Mouse (Mus musculus) embryo, embryonic 11.5 days (tissue): Measurements from ENCODE around the gene Dct.
A peak's percentile ranks its signal among the peaks of the same experiment; 100 is the strongest.

Source experiments
- DNase-seq: peaks from one replicate; pipeline ENCODE4 v3.0.0-alpha.2; 2012; ENCODE audit warnings: low read depth, low spot score

Dct gene

GRCm38 (mm10) chr14:118051975-118052630 is at the start of gene Dct:
Gene Dct, minus strand, starts transcription at chr14:118052244.
- DNase-seq = no peak

- DNase-seq = no peak
Observed at GRCm38 (mm10) chr14:118101227-118101990, 49.4 kb upstream of the Dct start.

DNA sequence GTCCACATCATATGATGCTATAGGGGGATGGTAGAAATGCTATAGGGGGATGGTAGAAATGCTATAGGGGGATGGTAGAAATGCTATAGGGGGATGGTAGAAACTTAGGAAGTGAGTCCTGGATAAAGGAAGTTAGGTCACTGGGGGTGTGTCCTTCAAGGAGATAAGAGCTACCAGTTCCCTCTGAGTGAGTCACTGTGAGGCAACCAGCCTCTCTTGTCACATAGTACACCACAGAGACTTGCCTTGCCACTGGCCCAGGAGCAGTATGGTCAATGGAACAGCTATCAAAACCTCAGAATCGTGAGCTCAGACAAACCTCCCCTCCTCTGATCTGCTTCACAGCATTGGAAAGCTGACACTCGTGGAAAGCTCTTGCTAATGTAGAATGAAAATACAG is 46.2 kb upstream of the Dct start:
- no peak for DNase-seq

GRCm38 (mm10) chr14:118089806-118090392 is 37.9 kb upstream of the Dct start:
- peak; percentile 11 for DNase-seq

DNA sequence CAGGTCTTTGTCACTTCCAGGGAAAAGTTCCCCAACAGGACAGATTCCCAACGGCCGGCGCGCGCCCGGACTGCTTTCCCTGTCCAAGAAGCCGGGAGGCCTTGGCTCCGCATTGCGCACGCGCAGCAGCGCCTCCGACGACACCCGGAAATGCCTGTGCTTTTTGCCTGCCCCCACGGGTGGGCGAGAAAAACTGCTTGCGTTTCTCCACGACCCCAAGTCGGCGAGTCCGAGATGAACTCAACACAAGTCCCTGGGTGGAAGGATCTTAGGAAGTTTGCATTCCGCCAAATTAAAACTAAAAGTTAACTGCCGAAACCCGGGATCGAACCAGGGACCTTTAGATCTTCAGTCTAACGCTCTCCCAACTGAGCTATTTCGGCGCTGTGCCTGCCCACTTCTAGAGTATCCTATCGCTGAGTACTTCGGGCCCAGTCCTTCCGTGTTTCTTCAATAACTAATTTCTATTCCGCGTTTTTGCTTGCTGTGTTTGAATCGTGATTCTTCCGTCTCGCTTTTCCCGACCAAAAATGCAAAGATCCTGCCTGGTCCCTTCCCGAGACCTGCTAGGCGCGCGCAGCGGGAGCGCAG is 37.3 kb upstream of the Dct start:
- DNase-seq = peak; percentile 84

GRCm38 (mm10) chr14:118088437-118089207 is 36.6 kb upstream of the Dct start:
- DNase-seq = no peak

- no peak for DNase-seq
Observed at GRCm38 (mm10) chr14:118086271-118087035, 34.4 kb upstream of the Dct start.

- DNase-seq = no peak
Observed at GRCm38 (mm10) chr14:118083851-118084250, 31.8 kb upstream of the Dct start.

DNA sequence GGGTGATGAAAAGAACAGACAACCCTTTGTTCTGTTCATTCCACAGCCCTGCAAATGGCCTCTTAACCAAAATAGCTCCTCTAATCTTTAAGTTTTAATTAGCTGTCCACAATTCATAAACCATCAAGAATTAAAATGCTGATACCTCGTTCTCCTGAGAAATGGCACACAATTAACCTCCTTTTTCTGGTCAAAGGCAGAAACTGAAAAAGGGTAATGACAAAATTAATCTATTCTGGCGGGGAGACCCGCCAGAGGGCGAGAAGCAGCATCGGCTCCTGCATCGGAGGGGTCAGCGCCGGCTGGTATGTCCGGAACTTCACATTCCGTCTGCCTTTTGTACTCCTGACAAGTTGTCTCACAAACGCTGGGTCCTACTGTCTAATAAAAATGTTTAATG is 28.6 kb upstream of the Dct start:
- DNase-seq = no peak

DNA sequence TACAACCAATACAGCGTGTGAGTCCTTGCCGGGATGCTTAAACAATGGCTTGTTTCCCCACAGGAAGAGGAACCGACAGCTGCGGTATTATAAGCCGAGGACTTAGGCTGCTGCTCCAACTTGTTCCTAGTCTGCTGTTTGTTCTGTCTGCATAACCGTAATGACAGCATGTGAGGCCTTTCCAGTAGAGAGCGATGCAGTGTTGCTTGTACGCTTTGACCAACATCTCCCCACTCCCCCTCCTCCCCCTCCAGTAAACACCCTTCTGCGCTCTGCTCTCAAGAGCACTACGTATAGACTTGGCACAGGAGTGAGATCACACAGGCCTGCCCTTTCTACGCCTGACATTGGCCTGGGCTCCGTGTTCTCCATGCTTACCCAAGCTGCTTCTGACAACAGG is 18.1 kb upstream of the Dct start:
- no peak for DNase-seq

GRCm38 (mm10) chr14:118069439-118070079 is 17.5 kb upstream of the Dct start:
- DNase-seq = no peak

DNA sequence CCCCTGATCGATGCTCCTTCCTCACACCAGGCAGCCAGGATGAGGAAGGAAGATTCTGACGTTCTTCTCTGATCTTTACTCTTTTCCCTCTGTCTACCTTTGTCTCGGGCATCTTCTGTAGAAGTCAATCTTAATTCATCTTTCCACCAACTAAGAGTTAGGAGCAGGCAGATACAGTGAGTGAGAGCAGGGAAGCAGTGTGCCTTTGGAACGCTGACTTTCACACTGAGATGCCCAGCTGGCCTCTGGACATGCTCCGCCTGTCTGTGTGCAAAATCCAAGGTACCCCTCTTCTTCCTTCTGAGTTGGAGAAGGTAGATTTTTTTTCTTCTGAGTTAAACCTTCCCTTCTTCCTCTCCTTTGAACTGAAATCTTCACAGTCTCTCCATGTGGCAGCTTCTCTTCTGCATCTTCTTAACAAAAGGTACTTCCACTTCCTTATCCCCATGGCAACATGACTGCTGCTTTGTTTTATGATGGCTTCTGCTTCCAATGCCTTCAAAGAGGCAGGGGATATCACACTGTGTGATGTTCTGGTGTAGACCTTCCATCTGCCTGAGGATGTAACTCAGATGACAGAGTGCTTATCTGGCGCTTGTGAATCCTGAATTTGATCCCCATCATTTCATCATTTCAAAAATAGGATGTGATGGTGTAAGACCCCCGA is 9.9 kb upstream of the Dct start:
- DNase-seq = no peak

GRCm38 (mm10) chr14:118058581-118058886 is 6.5 kb upstream of the Dct start:
- DNase-seq = no peak

DNA sequence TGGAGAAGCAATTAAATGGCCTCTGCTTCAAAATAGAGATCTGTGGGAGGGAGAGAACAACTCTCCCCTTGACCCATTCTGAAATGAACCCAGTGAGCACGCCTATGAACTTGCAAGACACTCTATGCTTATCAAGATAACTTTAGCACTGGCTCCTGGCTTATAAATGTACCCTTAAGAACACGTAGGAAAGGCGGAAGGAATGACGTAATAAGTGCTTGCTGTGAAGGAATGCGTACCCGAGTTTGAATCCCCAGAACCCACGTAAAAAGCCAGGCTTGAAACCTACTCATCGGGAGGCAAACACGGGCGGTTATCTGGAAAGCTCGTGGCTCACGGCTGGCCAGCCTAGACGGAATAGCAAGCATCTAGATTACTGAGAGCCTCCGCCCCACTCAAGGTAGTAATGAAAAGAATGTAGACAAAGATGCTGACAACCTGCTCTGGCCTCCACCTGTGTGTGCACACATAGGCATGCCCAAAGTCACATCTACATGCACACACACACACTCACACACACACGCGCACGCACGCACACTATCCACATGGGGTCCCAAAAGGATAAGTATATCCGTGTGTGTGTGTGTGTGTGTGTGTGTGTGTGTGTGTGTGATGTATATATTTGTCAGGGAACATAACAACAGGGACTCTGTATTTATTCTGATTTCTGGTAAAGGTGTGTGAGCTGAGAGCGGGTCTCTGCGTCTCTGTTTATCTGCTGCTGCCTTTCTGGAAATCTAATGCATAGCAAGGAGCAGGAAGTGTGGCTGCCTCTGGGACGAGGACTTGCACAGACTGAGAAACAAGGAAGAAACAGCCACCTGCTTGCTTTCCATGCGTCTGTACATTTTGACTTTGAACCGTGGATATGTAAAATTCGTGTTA is 5.9 kb upstream of the Dct start:
- no peak for DNase-seq

GRCm38 (mm10) chr14:118052770-118053169 is 726 bp upstream of the Dct start:
- no peak for DNase-seq

- DNase-seq = no peak
Observed at GRCm38 (mm10) chr14:118051396-118051795, 648 bp downstream of the Dct start.

DNA sequence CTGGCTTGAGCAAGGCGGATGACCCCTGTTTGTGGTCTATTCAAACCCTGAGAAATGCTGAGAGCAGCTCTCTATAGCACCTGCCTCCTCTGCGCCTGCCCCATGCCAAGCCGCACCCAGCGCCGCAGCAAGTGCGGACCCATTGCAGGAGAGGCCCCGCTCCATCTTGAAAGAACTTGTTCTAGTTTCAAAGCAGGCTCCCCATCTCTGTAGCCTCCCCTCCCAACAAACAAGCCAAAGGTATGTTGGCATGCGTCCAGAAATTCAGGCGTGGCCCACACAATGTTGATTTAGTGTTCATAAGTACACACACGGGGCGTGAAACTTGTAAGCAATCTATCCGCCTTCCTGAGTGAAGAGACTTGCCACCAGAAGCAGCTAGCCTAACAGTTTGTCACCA is 1.1 kb downstream of the Dct start:
- DNase-seq = no peak

DNA sequence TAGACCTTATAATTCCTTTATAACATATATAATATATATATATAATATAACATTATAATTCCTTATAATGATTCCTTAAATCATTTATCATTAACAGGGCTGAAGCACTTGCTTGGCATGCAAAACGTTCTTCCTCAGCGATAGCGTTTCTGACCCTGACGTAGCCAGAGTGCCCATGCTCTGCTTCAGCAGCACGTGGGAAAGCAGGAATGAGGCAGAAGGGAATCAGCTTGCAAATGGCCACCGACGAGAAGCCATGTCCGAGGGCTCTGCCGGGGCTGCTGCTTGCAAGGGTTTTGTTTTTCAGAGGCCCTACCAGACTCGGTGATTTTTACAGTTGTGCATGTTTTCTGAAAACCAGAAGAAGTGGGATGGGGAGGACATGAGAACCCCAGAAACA is 1.6 kb downstream of the Dct start:
- no peak for DNase-seq

DNA sequence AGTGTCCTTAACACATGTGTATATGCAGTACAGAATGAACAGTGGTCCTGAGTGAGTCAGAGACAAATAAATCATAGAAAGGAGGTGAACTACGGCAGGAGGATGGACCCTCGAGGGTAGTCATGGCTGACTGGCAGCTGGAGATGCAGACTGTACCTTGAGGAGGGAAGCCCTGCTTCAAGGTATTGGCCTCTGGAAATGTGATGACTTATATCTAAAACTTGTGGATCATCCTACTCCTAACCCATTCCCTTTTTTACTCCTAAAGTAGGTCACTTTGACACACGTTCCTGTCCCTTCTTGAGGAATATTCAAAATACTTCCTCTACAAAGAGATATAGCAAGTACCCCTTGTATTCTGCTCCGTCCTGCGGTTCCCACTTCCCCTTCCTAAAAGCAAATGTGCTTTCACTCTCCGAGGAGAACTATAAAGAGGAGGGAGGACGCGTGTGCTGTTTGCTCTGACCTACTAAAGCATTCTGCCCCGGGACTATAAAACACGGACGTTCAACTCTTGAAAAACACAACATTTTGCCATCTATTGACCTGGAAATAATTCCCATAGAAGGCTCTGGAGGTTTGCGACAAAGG is 2.3 kb downstream of the Dct start:
- DNase-seq = no peak
